Mouse (Mus musculus): Measurements from ENCODE around the gene Arf1. TPM values are rescaled to one million over a fixed set of nuclear protein-coding genes. Genes with fewer than 3 reads are reported as not detected.

The Arf1 gene
- polyA plus RNA-seq, 1 experiment from 2014 or later, result 687 TPM

DNA sequence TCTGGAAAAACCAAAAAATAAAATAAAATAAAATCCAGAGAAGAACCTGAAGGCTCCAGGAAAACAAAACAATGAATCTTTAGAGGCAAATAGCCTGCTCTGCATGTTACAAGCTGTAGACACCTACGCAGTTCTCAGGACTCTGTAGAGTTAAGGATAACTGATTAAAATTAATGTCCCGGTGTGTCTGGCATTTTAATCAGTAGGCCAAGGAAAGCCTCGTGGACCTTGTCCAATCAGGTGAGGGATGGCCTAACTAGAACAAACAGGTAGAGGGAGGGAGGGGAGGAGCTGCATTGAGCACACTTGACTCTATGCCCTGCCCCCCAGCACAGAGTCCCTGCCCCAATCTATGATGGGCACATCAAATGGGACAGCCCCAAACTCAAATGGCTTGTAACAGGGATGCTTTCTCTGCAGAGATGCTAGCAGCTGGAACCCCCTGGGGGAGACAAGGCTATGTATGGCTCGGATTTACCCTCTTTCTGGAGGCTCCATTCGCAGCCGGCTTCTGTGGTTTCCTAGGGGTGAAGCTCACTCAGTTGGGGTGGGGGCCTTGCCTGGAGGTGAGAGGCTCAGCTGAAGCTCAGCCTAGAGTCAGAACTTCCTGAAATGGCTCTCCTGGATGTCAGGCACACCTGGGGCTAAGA lies 53.8 kb downstream of the Arf1 start:
- WGBS, result 60% methylated on average over 6 of the region's 6 CpGs
- no peaks in the 10 kb centered on the region for H3K9me3 ChIP-seq
- H3K4me3 ChIP-seq, result no peak overlapping the region
- DNase-seq (ENCODE audit: low spot score), result no peak
- H3K36me3 ChIP-seq, result no peaks in the 10 kb centered on the region
- peaks cover 57% of the 10 kb centered on the region for H3K27me3 ChIP-seq (ENCODE audit: insufficient read depth, poor library complexity, severe bottlenecking)
- no peak overlapping the region for H3K27ac ChIP-seq
- peaks cover 14% of the 10 kb centered on the region for H3K4me1 ChIP-seq (replicated peaks)

DNA sequence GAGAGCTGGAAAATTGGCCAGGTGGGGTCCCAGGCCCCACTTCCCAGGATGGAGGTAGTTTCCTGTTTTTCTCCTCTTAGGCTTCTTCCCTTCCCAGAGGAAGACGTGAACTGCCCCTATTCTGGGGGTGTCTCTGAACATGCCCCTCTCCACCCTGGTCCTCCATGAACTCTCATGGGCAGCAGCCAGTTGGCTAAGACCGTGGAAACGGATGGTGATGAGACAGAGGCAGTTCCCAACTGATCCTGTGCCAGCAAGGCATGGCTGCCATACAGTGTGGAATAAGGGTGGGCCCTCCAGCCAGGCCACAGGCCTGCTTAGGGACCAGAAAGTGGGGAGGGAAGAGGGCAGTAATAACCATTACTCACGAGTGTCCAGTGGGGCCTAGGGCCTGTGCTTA lies 57.5 kb downstream of the Arf1 start:
- H3K9me3 ChIP-seq, result no peaks in the 10 kb centered on the region
- no peaks in the 10 kb centered on the region for H3K4me1 ChIP-seq (replicated peaks)
- no peaks in the 10 kb centered on the region for H3K36me3 ChIP-seq
- DNase-seq (ENCODE audit: low spot score), result no peak
- peaks cover 22% of the 10 kb centered on the region for H3K27me3 ChIP-seq (ENCODE audit: insufficient read depth, poor library complexity, severe bottlenecking)
- H3K27ac ChIP-seq, result no peak overlapping the region
- 82% methylated on average over 4 of the region's 4 CpGs for WGBS
- no peak overlapping the region for H3K4me3 ChIP-seq

- WGBS, result 70% methylated on average over 3 of the region's 3 CpGs
- no peak for DNase-seq (ENCODE audit: low spot score)
- no peak overlapping the region for H3K27ac ChIP-seq
- H3K36me3 ChIP-seq, result no peaks in the 10 kb centered on the region
- peaks cover 15% of the 10 kb centered on the region for H3K27me3 ChIP-seq (ENCODE audit: insufficient read depth, poor library complexity, severe bottlenecking)
- H3K9me3 ChIP-seq, result no peaks in the 10 kb centered on the region
- H3K4me1 ChIP-seq (replicated peaks), result no peaks in the 10 kb centered on the region
- H3K4me3 ChIP-seq, result no peak overlapping the region
Measured at GRCm38 (mm10) chr11:59169807-59170206, 58.3 kb downstream of the Arf1 start.

DNA sequence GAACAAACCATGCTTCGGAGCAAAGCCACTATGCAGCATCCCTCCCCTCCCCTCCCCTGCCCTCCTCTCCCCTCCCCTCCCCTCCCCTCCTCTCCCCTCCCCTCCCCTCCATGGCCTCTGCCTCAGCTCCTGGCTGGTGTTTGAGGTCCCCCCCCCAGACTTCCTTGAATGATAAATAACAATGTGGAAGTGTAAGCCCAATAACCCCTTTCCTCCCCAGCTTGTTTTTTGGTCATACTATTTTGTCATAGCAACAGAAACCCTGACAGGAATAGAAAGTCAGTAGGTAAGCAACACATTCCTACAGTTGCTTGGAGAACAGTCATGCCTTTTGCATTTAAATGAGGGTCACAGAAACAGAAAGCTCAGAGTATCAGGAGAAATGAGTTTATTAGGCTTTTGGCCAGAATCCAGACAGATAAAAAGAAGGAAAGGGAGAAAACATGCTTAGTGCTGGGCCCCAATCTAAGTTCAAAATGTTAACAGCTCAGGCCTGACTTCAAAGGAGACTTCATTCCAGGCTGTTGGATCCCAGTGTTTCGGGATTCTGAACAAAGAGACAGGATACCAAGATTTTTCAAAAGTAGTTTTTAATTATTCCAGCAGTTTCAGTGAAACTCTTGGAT lies 62.3 kb downstream of the Arf1 start:
- Histone ChIP-seq H3K9me3 (no peaks in the 10 kb centered on the region), H3K4me1 (replicated peaks) (peaks cover 24% of the 10 kb centered on the region), H3K27ac (no peak overlapping the region), H3K27me3 (ENCODE audit: insufficient read depth, poor library complexity, severe bottlenecking) (peaks cover 3% of the 10 kb centered on the region; the same call in 1 of the 2 replicates), H3K36me3 (0 out of 2 replicates have a peak, but pooled peaks cover 3% of the 10 kb centered on the region), H3K4me3 (no peak overlapping the region)
- 80% methylated on average over 2 of the region's 2 CpGs for WGBS
- DNase-seq (ENCODE audit: low spot score), result no peak

GRCm38 (mm10) chr11:59164384-59164783 lies 63.7 kb downstream of the Arf1 start:
- Histone ChIP-seq H3K36me3 (peaks cover 13% of the 10 kb centered on the region; the same call in 1 of the 2 replicates), H3K27ac (peak overlapping the region; percentile 98), H3K27me3 (ENCODE audit: insufficient read depth, poor library complexity, severe bottlenecking) (peaks cover 3% of the 10 kb centered on the region; the same call in 1 of the 2 replicates), H3K4me1 (replicated peaks) (peaks cover 24% of the 10 kb centered on the region), H3K4me3 (peak overlapping the region; percentile 85), H3K9me3 (no peaks in the 10 kb centered on the region)
- WGBS, result 88% methylated on average over 9 of the region's 9 CpGs
- no peak for DNase-seq (ENCODE audit: low spot score)

DNA sequence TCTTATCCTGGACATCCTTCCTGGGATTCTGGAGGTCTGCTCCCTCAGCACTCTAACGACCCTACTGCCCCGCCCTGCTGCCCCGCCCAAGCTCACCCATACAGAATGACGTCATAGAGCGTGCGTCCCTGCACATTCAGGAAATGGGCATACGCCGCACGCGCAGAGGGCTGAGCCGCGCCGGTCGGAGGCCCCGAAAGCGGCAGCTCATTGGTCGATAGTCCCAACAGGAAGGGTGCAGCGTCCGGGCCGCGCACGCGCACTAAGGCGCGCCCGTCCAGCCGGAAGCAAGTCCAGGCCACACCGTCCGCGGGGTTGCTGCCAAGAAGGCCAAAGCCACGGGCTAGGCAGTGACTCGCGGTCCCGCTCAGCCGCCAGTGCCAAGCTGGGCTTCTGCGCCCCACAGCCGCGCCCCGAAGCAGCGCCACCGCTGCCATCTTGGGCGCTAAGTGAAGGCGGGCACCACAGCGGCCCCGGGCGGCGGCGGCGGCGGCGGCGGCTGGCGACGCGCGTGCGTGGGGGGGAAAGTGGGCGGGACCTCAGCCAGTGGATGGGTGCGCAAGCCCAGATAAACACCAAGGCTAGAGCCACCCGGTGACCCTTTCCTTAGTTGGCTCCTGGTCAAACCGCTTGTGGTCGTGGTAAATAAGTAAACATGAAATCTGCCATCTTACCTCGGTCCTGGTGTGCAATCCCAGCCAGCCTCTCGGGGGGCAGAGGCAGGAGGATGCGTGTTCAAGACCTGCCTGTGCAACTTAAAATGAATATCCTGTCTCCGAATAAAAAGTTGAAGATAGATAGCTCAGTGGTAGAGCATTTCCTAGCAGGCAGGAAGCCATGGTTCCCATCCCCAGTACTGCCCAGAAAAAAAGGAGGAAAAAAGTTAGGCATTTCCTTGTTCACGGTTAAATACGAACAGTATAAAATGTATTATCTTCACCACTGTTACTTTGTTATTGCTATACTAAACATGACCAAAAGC lies 64.5 kb downstream of the Arf1 start, which contains the start of gene Iba57:
Iba57 (minus strand) TSS at position 485 of the 982 bp plus-strand sequence.
- WGBS, result 4% methylated on average over 68 of the region's 68 CpGs
- Histone ChIP-seq H3K36me3 (peaks cover 16% of the 10 kb centered on the region), H3K4me1 (replicated peaks) (peaks cover 24% of the 10 kb centered on the region), H3K4me3 (peak within 1 kb of the TSS; percentile 85), H3K27ac (peak within 1 kb of the TSS; percentile 98), H3K27me3 (ENCODE audit: insufficient read depth, poor library complexity, severe bottlenecking) (peaks cover 3% of the 10 kb centered on the region; the same call in 1 of the 2 replicates), H3K9me3 (no peaks in the 10 kb centered on the region)
- DNase-seq (ENCODE audit: low spot score), result peak; percentile 98

DNA sequence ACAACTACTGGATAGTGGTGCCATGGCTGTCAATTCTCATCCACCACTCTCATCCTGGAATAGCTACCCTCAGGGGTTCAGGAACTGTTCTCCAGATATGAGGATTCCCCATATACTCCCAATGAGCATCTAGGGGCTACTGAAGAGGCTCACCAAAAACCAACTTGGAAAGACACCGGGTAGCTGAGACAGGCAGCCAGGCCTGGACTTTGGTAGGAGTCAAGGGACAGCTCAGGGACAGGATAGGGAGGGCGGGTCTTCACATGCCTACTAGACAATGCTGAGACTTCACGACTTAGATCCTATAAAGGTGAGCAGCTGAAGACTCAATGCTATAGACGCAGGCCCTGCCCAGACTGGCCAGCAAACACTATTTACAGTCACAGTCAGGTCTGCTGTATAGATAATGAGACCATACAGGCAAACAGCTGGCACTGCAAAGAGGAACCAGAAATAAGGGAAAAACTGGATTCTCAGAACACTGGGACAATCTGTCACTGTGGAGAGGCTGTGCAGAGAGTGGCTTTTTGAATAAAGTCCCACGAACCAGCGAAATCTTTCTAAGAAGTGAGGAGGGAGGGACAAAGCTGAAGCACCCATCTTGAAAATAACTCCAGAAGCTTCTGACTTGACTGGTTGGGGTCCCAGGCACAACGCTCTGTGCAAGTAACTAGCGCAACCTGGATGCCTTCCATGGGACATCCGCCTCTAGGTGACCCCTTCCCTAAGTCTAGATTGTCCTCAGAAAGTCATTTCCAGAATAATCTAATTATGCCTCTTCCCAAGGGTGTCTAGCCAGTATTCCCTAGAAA lies 65.4 kb downstream of the Arf1 start:
- Histone ChIP-seq H3K4me3 (peak overlapping the region; percentile 85), H3K27ac (peak overlapping the region; percentile 98), H3K36me3 (peaks cover 24% of the 10 kb centered on the region), H3K27me3 (ENCODE audit: insufficient read depth, poor library complexity, severe bottlenecking) (no peaks in the 10 kb centered on the region), H3K4me1 (replicated peaks) (peaks cover 24% of the 10 kb centered on the region), H3K9me3 (no peaks in the 10 kb centered on the region)
- no peak for DNase-seq (ENCODE audit: low spot score)
- 59% methylated on average over 9 of the region's 9 CpGs for WGBS

Other genes starting within 250 kb of the Arf1 start
- 0.15 TPM in 1 of 2 replicates, not detected in the other for gene Obscn, start 91.9 kb downstream of the Arf1 start, polyA plus RNA-seq (2016; fragmentation: Nextera tagmentation; extraction: Ambion mirVana)
- gene Iba57, start 64.5 kb downstream of the Arf1 start, polyA plus RNA-seq (2016; fragmentation: Nextera tagmentation; extraction: Ambion mirVana), result 4.8 and 7.1 TPM in 2 replicates
- 0.14 and 0.20 TPM in 2 replicates for gene Gjc2, start 45.1 kb downstream of the Arf1 start, polyA plus RNA-seq (2016; fragmentation: Nextera tagmentation; extraction: Ambion mirVana)
- gene Guk1, start 36.1 kb downstream of the Arf1 start, polyA plus RNA-seq (2016; fragmentation: Nextera tagmentation; extraction: Ambion mirVana), result 113 and 119 TPM in 2 replicates
- gene Mrpl55, start 25.8 kb downstream of the Arf1 start, polyA plus RNA-seq (2016; fragmentation: Nextera tagmentation; extraction: Ambion mirVana), result 123 and 129 TPM in 2 replicates
- 42.2 and 43.1 TPM in 2 replicates for gene 2310033P09Rik, start 19.9 kb downstream of the Arf1 start, polyA plus RNA-seq (2016; fragmentation: Nextera tagmentation; extraction: Ambion mirVana)
- 14.2 and 18.2 TPM in 2 replicates for gene Wnt3a, start 62.5 kb upstream of the Arf1 start, polyA plus RNA-seq (2016; fragmentation: Nextera tagmentation; extraction: Ambion mirVana)
- 9.8 and 10.7 TPM in 2 replicates for gene Wnt9a, start 78.7 kb upstream of the Arf1 start, polyA plus RNA-seq (2016; fragmentation: Nextera tagmentation; extraction: Ambion mirVana)
- not detected in 2 replicates for gene Prss38, start 147.4 kb upstream of the Arf1 start, polyA plus RNA-seq (2016; fragmentation: Nextera tagmentation; extraction: Ambion mirVana)
- gene Jmjd4, start 221.8 kb upstream of the Arf1 start, polyA plus RNA-seq (2016; fragmentation: Nextera tagmentation; extraction: Ambion mirVana), result 13.4 and 16.1 TPM in 2 replicates
- 110 and 138 TPM in 2 replicates for gene Snap47, start 222.9 kb upstream of the Arf1 start, polyA plus RNA-seq (2016; fragmentation: Nextera tagmentation; extraction: Ambion mirVana)
- 8.0 and 9.1 TPM in 2 replicates for gene Zfp867, start 244.2 kb upstream of the Arf1 start, polyA plus RNA-seq (2016; fragmentation: Nextera tagmentation; extraction: Ambion mirVana)

Measured in hindbrain, embryonic 10.5 days (tissue).